Mouse (Mus musculus): ENCODE data around the gene Mansc4. TPM values are rescaled to one million over a fixed set of nuclear protein-coding genes. Genes with fewer than 3 reads are reported as not detected.

The Mansc4 gene
- polyA plus RNA-seq, 1 experiment from 2014 or later = 2.2 TPM

DNA sequence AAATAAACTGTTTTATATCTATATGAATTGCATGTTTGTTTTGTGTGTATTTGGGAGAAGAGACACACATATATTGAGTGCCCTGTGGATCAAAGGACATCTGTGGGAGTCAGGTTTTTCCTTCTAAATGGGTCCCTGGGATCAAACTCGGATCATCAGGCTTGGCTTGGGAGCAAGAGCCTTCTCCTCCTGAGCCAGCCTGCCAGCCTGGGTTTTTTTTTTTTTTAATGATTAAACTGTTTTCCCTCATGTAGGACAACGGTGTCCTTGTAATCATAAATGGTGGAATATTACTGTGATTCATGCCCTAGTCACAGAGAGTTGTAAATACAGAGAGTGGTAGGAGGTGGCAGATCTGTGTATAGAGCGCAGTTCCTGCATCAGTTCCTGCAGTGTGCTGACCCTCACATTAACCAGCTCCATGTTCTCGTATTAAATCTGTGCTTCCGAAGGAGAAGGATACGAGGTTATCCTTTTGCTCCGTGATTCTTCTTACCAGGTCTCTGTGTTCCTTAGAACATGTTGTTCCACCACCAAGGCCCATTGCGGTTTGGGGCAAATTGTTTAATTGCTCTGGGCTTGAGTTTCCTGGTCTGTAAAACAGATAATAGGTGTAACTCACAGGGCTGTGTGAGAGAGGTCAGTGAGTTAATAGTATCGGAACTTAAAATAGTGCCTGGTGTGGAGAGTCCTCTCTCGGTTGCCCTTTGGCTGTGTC, 22.4 kb downstream of the Mansc4 start:
- DNase-seq (ENCODE audit: low spot score) = no peak
- Histone ChIP-seq H3K9me3 (replicated peaks) (no peaks in the 10 kb centered on the region), H3K4me3 (no peak overlapping the region), H3K27me3 (ENCODE audit: low read depth, poor library complexity, severe bottlenecking) (no peaks in the 10 kb centered on the region), H3K4me1 (no peaks in the 10 kb centered on the region), H3K36me3 (peaks cover 88% of the 10 kb centered on the region), H3K27ac (no peak overlapping the region)
- WGBS = 84% methylated on average over 10 of the region's 10 CpGs

DNA sequence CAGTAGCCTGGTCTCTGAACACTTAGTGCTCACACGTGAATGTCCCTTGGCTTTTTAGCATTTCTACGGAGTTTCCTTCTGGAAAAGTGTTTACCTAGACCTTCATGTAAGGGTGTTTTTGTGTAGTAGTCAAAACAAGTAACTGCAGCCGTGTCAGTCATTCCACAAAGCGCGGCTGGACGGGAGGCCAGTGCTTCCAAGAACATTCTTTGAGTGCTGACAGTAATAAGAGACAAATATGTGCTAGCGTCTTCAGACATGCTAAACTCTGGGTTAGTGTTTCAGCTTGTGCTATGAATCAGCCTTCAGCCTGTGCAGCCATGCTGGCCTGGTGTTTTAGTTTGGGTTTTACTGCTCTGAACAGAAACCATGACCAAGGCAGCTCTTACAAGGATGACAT, 24.1 kb downstream of the Mansc4 start:
- Histone ChIP-seq H3K27me3 (ENCODE audit: low read depth, poor library complexity, severe bottlenecking) (no peaks in the 10 kb centered on the region), H3K27ac (no peak overlapping the region), H3K4me1 (no peaks in the 10 kb centered on the region), H3K36me3 (peaks cover 88% of the 10 kb centered on the region), H3K4me3 (no peak overlapping the region), H3K9me3 (replicated peaks) (no peaks in the 10 kb centered on the region)
- WGBS = 94% methylated on average over 7 of the region's 7 CpGs
- DNase-seq (ENCODE audit: low spot score) = no peak

DNA sequence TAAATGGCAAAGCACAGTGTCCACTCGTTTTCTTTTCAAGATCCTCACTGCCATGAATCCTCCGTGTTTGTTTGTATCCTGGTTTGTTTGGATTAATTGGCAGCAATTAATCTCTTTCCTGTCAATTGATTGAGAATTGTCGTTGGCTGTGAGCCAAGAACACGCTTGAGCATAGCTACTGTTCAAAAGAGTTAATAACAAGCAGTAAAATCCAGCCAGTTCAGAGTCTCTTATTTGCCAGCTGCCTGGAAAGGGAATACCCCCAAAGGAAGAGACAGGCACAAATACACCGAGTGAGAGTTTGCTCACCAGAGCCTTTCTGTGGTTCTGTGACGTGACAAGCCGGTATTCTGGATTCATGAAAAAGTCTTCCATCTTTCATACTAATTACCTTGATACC, 24.8 kb downstream of the Mansc4 start:
- Histone ChIP-seq H3K4me3 (no peak overlapping the region), H3K27ac (no peak overlapping the region)
- 87% methylated on average over 7 of the region's 7 CpGs for WGBS

DNA sequence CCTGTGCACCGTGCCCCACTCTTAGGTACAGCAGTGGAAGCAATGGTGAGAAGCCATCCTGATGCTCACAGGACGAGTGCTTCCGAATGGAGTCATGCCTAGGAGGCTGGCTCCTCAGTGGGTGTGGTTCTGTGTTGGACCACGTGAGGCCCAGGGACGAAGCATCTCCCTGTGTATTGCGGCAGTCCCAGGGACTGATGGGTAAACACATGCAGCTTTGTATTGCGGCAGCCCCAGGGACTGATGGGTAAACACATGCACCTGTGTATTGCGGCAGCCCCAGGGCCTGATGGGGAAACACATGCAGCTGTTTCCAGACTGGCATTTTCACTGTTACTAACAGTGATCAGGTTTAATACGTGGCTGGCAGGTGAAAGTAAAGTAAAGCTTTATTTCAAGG, 25.2 kb downstream of the Mansc4 start:
- DNase-seq (ENCODE audit: low spot score) = peak; percentile 22
- Histone ChIP-seq H3K4me1 (no peaks in the 10 kb centered on the region), H3K4me3 (no peak overlapping the region), H3K27ac (no peak overlapping the region), H3K27me3 (ENCODE audit: low read depth, poor library complexity, severe bottlenecking) (no peaks in the 10 kb centered on the region), H3K36me3 (peaks cover 86% of the 10 kb centered on the region), H3K9me3 (replicated peaks) (no peaks in the 10 kb centered on the region)
- 92% methylated on average over 9 of the region's 9 CpGs for WGBS

More for the DNA sequence above, 24.8 kb downstream of the Mansc4 start:
- Histone ChIP-seq H3K9me3 (replicated peaks) (no peaks in the 10 kb centered on the region), H3K27me3 (ENCODE audit: low read depth, poor library complexity, severe bottlenecking) (no peaks in the 10 kb centered on the region), H3K36me3 (peaks cover 86% of the 10 kb centered on the region), H3K4me1 (no peaks in the 10 kb centered on the region)
- DNase-seq (ENCODE audit: low spot score) = no peak

DNA sequence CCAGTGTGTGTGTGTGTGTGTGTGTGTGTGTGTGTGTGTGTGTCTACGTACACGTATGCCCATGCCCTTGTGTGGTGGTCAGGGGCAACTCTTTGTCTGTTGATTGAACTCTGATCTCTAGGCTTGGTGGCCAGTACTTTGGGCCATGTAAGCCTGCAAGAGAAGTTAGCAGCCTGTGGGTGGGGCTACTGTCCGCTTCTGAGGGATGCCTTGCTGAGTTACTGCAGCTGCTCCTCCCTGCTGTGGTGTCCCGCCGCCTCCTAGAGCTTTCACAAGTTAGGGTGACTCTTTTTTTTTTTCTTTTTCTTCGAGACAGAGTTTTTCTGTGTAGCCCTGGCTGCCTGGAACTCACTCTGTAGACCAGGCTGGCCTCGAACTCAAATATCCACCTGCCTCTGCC, 27.5 kb downstream of the Mansc4 start:
- WGBS = 62% methylated on average over 7 of the region's 7 CpGs
- Histone ChIP-seq H3K4me1 (no peaks in the 10 kb centered on the region), H3K36me3 (peaks cover 92% of the 10 kb centered on the region), H3K4me3 (no peak overlapping the region), H3K9me3 (replicated peaks) (no peaks in the 10 kb centered on the region), H3K27ac (no peak overlapping the region), H3K27me3 (ENCODE audit: low read depth, poor library complexity, severe bottlenecking) (no peaks in the 10 kb centered on the region)
- peak; percentile 18 for DNase-seq (ENCODE audit: low spot score)

DNA sequence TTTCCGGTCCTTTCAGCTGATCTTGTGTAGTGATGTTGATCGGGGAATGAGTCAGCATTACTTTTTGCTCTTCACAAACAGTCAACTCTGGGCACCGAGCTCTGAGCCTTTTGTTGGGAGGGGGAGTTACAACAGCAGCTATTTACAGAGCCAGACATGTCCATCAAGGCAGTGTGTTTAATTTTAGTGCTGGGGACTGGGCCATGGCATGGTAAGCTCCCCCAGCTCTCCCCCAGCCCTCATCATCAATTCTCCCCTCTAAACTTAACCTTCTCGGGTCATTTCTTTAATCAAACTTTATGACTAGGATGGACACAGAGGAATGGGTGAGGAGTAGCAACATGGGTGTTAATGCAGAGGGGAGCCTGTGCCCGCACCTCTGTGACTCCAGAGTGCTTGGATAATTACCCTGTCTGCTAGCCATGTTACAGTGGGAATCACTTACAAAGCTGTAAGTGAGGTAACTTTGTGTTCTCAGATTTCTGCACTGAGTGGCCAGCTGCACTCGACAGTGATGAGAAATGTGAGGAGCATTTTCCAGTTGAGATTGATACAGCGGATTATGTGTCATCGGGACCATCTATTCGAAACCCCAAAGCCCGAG, 31.4 kb downstream of the Mansc4 start:
- H3K4me1 ChIP-seq = no peaks in the 10 kb centered on the region
- no peaks in the 10 kb centered on the region for H3K27me3 ChIP-seq (ENCODE audit: low read depth, poor library complexity, severe bottlenecking)
- no peak overlapping the region for H3K27ac ChIP-seq
- DNase-seq (ENCODE audit: low spot score) = peak; percentile 22
- no peaks in the 10 kb centered on the region for H3K9me3 ChIP-seq (replicated peaks)
- peaks cover 93% of the 10 kb centered on the region for H3K36me3 ChIP-seq
- 89% methylated on average over 10 of the region's 10 CpGs for WGBS
- no peak overlapping the region for H3K4me3 ChIP-seq

DNA sequence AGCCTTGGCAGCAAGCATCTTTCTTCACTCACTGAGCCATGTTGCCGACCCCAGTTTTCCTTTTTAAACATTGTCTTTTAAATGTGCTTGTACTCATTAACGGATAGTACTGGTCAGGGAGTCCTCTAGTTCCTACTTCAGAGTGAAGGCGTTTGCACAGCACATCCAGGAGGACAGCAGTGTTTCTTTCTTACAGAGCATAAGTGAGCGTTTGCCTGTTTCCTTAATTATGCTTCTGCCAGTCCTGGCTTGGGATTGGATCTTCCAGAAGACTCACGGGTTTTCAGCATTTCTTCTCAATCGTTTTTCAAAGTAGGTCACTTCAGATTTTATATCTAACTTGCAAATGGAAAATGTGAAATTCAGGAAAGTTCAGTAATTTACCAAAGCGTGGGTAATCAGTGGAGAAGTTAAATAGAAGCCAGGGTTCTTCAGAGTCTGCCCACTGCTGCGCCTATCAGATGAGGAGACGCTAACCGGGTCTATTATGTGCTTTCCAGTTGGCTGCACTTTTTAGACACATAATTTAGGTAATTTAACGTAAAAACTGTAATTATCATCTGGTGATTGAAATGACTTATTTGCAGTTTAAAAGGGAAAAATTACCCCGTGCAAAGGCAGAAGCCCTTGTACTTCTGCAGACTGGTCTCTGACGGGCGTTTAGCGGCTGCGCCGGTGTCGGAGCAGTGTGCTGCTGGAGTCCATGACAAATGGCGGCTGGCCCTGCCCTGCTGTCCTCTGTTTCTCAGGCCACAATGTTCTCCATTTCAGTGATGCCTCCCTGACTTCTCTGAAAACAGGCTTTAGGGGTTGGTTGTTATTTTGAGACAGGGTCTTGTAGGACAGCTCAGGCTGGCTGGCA, 32.8 kb downstream of the Mansc4 start:
- 89% methylated on average over 19 of the region's 19 CpGs for WGBS
- Histone ChIP-seq H3K27ac (no peak overlapping the region), H3K36me3 (peaks cover 94% of the 10 kb centered on the region), H3K27me3 (ENCODE audit: low read depth, poor library complexity, severe bottlenecking) (no peaks in the 10 kb centered on the region), H3K4me1 (no peaks in the 10 kb centered on the region), H3K9me3 (replicated peaks) (no peaks in the 10 kb centered on the region), H3K4me3 (no peak overlapping the region)
- DNase-seq (ENCODE audit: low spot score) = peak; percentile 21

DNA sequence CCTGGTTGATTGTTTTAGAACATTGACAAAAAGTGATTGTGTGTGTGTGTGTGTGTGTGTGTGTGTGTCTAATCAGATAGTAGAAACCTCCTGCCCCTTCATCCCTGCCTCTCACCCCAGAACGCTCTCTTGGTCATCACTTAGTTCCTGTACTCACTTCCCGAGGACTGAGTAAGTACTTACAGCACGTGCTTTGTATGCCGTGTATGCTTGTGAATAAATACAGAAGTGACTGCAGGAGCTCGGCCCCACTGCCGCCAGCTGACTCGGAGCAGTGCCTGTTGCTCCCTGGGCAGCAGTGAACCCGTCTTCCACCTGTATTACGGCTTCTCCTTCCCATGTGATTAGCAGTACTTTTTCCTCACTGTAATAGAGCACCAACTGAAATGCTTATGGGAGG, 34.4 kb downstream of the Mansc4 start:
- 92% methylated on average over 9 of the region's 9 CpGs for WGBS
- Histone ChIP-seq H3K27me3 (ENCODE audit: low read depth, poor library complexity, severe bottlenecking) (no peaks in the 10 kb centered on the region), H3K27ac (no peak overlapping the region), H3K9me3 (replicated peaks) (no peaks in the 10 kb centered on the region), H3K4me1 (no peaks in the 10 kb centered on the region), H3K36me3 (peaks cover 99% of the 10 kb centered on the region), H3K4me3 (no peak overlapping the region)
- no peak for DNase-seq (ENCODE audit: low spot score)

DNA sequence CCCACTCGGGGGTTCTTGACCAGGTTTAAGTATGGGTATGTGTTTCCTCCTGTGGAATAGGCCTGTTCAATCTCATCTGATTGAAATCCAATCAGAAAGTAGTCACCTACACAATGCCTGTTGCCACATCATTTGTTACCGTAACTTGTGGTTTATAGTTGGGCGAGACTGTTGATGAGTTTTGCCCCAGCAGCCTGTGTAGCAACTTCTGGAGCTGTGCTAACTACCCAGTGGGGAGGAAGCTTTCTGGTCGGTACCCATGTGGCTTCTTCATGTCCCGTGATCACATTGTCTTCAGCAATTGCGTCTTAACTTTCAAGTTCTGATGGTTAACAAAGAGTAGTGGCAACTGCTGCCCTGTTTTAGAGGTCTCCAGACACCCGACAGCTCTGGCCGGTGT, 35.2 kb downstream of the Mansc4 start:
- Histone ChIP-seq H3K4me1 (no peaks in the 10 kb centered on the region), H3K9me3 (replicated peaks) (no peaks in the 10 kb centered on the region), H3K27ac (no peak overlapping the region), H3K36me3 (peaks cover 99% of the 10 kb centered on the region), H3K27me3 (ENCODE audit: low read depth, poor library complexity, severe bottlenecking) (no peaks in the 10 kb centered on the region), H3K4me3 (no peak overlapping the region)
- WGBS = 95% methylated on average over 8 of the region's 8 CpGs
- no peak for DNase-seq (ENCODE audit: low spot score)

DNA sequence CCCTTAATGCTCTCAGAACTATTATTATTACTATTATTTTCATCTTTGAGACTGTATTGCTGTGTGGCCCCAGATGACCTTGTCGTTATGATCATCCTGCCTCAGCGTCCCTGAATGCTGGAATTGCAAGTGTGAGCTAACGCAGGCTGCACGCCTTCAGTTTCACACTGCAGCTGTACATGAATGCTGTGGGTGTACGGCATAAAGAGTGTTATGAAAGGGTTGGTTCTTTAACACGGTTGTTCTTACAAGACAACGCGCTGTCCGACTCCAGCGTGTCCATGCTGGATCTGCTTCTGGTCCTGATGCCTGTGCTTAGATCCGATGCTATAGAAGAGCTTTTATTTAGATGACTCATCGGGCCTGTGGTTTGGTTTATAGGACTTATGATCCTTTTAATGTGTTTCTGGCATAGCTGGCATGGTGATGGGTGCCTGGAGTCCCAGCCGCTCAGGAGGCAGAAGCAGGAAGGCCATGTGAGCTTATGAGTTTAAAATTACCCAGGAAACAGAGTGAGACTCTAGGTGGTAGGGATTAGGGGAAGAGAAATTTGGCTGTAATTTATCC, 37.5 kb downstream of the Mansc4 start:
- Histone ChIP-seq H3K36me3 (peaks cover 84% of the 10 kb centered on the region), H3K27me3 (ENCODE audit: low read depth, poor library complexity, severe bottlenecking) (no peaks in the 10 kb centered on the region), H3K9me3 (replicated peaks) (no peaks in the 10 kb centered on the region), H3K4me3 (no peak overlapping the region), H3K27ac (no peak overlapping the region), H3K4me1 (0 out of 2 replicates have a peak, but pooled peaks cover 4% of the 10 kb centered on the region)
- WGBS = 98% methylated on average over 13 of the region's 13 CpGs
- DNase-seq (ENCODE audit: low spot score) = peak; percentile 10

DNA sequence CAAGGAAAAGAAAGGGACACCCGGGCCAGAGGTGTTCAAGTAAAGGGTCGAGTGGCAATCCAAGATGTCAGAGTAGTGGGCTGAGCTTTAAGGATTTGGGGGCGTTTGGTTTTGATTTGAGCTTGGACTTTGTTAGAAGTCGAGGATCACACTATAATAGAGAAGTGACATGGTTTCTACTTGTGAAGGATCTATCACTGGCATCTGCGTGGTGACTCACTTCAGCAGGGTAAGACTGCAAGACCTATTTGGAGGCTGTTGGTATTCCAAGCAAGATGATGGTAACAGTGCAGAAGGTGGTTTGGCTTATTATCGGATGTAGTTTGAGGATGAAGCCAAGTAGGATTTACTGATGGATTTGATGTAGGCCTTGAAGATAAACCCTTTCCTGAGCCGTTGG, 43.2 kb downstream of the Mansc4 start:
- peaks cover 18% of the 10 kb centered on the region for H3K4me1 ChIP-seq
- H3K27ac ChIP-seq = peak overlapping the region; percentile 98; the same call in 1 of the 2 replicates
- H3K4me3 ChIP-seq = peak overlapping the region; percentile 96
- WGBS = 57% methylated on average over 7 of the region's 7 CpGs
- H3K36me3 ChIP-seq = peaks cover 27% of the 10 kb centered on the region
- no peak for DNase-seq (ENCODE audit: low spot score)
- H3K27me3 ChIP-seq (ENCODE audit: low read depth, poor library complexity, severe bottlenecking) = no peaks in the 10 kb centered on the region
- no peaks in the 10 kb centered on the region for H3K9me3 ChIP-seq (replicated peaks)

DNA sequence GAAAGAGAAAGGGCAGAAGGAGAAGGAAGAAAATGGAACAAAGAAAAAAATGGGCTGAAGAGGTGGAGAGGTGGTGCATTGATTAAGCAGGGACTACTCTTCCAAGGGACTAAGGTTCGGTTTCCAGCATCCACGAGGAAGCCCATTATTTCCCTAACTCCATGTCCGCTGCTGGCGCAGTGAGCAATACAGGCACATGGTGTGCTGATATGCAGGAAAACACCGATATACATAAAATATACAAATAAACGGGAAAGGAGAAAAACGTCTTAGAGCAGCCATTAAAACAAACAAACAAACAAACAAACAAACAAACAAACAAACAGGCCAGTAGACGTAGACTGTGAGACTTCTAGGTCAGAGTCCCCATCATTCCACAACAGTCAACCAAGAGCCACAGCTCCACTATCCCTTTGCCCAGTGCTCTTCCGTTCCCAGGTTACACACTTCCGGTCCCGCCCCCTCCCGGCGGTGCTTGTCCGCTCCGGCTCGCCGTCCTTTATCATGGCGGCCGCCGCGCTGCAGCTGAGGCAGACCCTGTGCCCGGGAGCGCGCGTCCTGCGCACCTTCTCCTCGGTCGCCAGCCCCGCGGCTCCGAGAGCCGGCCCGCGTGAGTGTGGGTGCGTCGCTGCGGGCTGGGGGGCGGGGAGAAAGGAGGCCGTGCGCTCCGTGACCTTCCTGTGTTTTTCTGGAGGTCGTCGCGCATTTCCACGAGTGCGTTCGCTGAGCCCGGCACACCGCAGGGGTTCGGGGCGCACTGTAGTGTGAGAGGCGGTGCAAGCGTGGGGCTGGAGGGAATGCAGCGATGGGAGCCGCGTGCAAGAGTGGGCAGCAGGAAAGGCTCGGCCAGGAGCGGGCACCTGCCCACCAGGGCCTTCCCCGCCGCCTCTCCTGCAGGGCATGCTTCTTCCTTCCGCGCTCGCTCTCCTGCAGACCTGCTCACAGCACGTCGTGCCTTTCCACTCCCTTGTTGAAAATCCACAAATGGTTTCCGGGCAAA, 44.2 kb downstream of the Mansc4 start, which contains the start of gene Mrps35:
Gene Mrps35, plus strand, starts transcription at position 474 of the 1,000 bp plus-strand sequence.
- H3K27me3 ChIP-seq (ENCODE audit: low read depth, poor library complexity, severe bottlenecking) = no peaks in the 10 kb centered on the region
- no peaks in the 10 kb centered on the region for H3K9me3 ChIP-seq (replicated peaks)
- H3K36me3 ChIP-seq = peaks cover 17% of the 10 kb centered on the region
- peaks cover 18% of the 10 kb centered on the region for H3K4me1 ChIP-seq
- peak within 1 kb of the TSS; percentile 96 for H3K4me3 ChIP-seq
- H3K27ac ChIP-seq = peak within 1 kb of the TSS; percentile 98
- WGBS = 4% methylated on average over 65 of the region's 66 CpGs
- peak; percentile 93 for DNase-seq (ENCODE audit: low spot score)

Measured in limb, embryonic 10.5 days (tissue).